Mouse (Mus musculus) hindbrain, embryonic 14.5 days (tissue): ENCODE measurements around the gene Cbs. TPM values are rescaled to one million over a fixed set of nuclear protein-coding genes. Genes with fewer than 3 reads are reported as not detected.

Experiments
- ATAC-seq: fragments of 200-750 bp; cut with Nextera tagmentation; 2 replicates; pipeline ENCODE4 v1.8.0; 2017; ENCODE audit warnings: moderate number of reproducible peaks, mild to moderate bottlenecking, moderate TSS enrichment, moderate library complexity; ENCODE audit not compliant: low FRiP score
- DNase-seq: peaks from one replicate; pipeline ENCODE4 v3.0.0-alpha.2; 2015; ENCODE audit warnings: low spot score
- H3K27ac ChIP-seq: fragments of 300-500 bp; sonication (generic); 2 replicates; pipeline ENCODE4 v1.5.1; 2014; ENCODE audit warnings: mild to moderate bottlenecking, moderate library complexity
- H3K27me3 ChIP-seq: fragments of 300-500 bp; sonication (generic); 2 replicates; pipeline ENCODE4 v1.6.1; 2014; ENCODE audit warnings: mild to moderate bottlenecking, low read length, mixed read lengths; ENCODE audit not compliant: control insufficient read depth, insufficient read depth
- H3K36me3 ChIP-seq: fragments of 300-500 bp; sonication (generic); replicated peaks from 2 replicates; pipeline ENCODE4 v1.6.1; 2014; ENCODE audit not compliant: control insufficient read depth, insufficient read depth
- H3K4me1 ChIP-seq: fragments of 300-500 bp; sonication (generic); replicated peaks from 2 replicates; pipeline ENCODE4 v1.6.1; 2014; ENCODE audit warnings: antibody characterized with exemption, low read length, mixed read lengths; ENCODE audit not compliant: control insufficient read depth, insufficient read depth
- H3K4me2 ChIP-seq: fragments of 300-500 bp; sonication (generic); replicated peaks from 2 replicates; pipeline ENCODE4 v1.6.1; 2014; ENCODE audit warnings: mild to moderate bottlenecking, moderate library complexity
- H3K4me3 ChIP-seq: fragments of 300-500 bp; sonication (generic); replicated peaks from 2 replicates; pipeline ENCODE4 v1.5.1; 2014; ENCODE audit warnings: mild to moderate bottlenecking, low read length
- H3K9ac ChIP-seq: fragments of 300-500 bp; sonication (generic); 2 replicates; pipeline ENCODE4 v1.6.1; 2014
- H3K9me3 ChIP-seq: fragments of 300-500 bp; sonication (generic); 2 replicates; pipeline ENCODE4 v1.6.1; 2016; ENCODE audit warnings: low read length; ENCODE audit not compliant: control insufficient read depth
- WGBS: fragments of 180-500 bp; shearing (Covaris S2); extraction: QIAGEN DNeasy Blood & Tissue Kit; methylation state at CpG from one replicate; pipeline ENCODE4 v1.1.7; 2014; 5-methylcytosine and 5-hydroxymethylcytosine counted together
- microRNA-seq: library from miRNA; unstranded; fragments of <30 nt; microRNA quantifications from one replicate; pipeline ENCODE4, GENCODE M21; 2016
- polyA plus RNA-seq: library from polyadenylated mRNA; unstranded; fragments of >200 nt; fragmentation: Nextera tagmentation; extraction: Ambion mirVana; gene quantifications from 2 replicates; pipeline ENCODE4 v1.2.1, GENCODE M21; 2014

Gene Cbs
- polyA plus RNA-seq, 1 experiment from 2014 or later: 6.7 TPM

DNA sequence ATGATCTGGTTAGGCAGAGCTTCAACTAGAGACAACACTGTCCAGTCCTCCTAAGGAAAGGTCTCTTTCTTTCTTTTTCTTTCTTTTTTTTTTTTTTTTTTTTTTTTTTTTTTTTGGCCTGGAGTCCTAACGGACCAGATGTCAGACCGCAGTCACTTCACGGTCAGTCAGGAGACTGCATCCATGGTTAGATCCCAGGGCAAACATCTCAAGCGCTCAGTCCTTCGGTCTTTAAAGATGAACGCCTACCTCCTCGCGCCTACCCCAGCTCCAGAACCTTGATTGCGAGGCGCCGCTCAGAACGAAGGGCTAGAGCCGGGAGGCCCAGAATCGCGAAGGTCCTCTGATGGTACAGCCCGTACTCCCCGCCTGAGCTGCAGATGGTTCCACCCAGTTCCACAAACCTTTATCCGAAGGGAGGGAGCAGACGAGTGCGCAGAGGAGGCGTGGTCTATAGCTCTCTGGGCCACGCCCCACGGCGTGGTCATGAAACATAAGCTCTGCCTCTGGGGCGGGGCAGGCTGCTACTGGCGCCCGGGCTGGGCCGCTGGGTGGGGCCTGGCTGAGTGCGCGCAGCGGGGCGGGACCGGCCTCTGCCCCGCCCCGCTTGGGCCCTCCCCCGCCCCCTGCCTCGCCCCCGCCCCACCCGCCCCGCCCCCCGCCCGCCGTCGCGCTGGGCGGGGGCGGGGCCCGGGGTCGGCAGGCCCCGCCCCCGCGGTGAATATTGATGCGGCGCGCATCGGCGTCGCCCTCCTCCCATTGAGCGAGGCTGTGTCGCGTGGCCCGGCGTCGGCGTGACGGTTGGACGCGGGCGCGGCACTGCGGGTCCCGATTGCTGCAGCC, 72.8 kb downstream of the Cbs start, which contains the start of gene Pknox1:
TSS of gene Pknox1 (plus strand) at position 720 of the 843 bp plus-strand sequence.
- Histone ChIP-seq H3K4me1 (peaks cover 37% of the 10 kb centered on the region), H3K9ac (peak within 1 kb of the TSS; percentile 91), H3K9me3 (no peaks in the 10 kb centered on the region), H3K4me3 (peak within 1 kb of the TSS; percentile 85), H3K36me3 (no peaks in the 10 kb centered on the region), H3K27ac (peak within 1 kb of the TSS; percentile 99), H3K27me3 (no peaks in the 10 kb centered on the region), H3K4me2 (peak within 1 kb of the TSS; percentile 65)
- DNase-seq (peak; percentile 100), ATAC-seq (peak; percentile 95)
- WGBS: under 1% methylated on average over 36 of the region's 72 CpGs

- peaks cover 33% of the 10 kb centered on the region for H3K4me1 ChIP-seq
- H3K36me3 ChIP-seq: no peaks in the 10 kb centered on the region
- ATAC-seq (no peak), DNase-seq (no peak)
- H3K27ac ChIP-seq: peak overlapping the region; percentile 87
- peak overlapping the region; percentile 30 for H3K4me3 ChIP-seq
- no peaks in the 10 kb centered on the region for H3K9me3 ChIP-seq
- WGBS: 17% methylated on average over 12 of the region's 12 CpGs
- peak overlapping the region; percentile 61 for H3K4me2 ChIP-seq
- peak overlapping the region; percentile 62 for H3K9ac ChIP-seq
- no peaks in the 10 kb centered on the region for H3K27me3 ChIP-seq
Observed at GRCm38 (mm10) chr17:31563632-31564014, 73.4 kb downstream of the Cbs start.

DNA sequence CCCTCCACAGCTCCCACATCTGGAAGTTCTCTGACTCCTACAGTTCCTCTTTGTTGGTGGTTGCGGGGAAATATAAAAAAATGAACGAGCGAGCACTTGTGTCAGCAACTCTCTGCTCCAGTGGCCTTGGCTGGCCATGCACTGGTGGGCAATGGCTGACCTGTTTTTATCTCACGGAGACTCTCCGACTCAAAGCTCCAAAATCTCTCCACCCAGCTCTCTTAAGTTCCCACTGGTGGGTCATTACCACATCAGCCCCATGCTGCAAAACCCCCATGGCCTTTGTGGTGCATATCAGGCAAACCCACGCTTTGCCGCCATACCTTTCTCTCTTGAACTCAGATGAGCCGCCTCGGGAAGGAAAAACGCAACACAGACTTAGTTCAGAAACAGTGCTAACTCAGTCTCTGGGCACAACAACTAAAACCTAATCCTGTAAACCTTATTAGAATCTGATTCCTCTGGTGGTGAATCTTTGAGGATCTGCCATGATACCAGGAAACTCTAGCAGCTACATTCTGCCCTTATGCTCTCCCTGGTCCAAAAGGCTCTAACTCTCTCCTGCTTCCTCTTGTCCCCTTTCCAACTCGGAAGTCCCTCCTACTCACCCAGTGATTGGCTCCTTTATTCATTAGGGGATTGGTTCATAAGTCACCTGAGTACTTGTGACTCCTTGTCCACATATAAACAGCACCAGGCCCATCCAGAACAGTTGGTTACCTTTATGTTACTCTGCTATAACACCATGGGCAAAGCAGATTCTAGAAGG, 77.8 kb downstream of the Cbs start:
- no peak for ATAC-seq
- no peak overlapping the region for H3K27ac ChIP-seq
- H3K9ac ChIP-seq: no peak overlapping the region
- H3K4me1 ChIP-seq: peaks cover 20% of the 10 kb centered on the region
- no peaks in the 10 kb centered on the region for H3K36me3 ChIP-seq
- H3K27me3 ChIP-seq: no peaks in the 10 kb centered on the region
- no peak overlapping the region for H3K4me3 ChIP-seq
- no peak overlapping the region for H3K4me2 ChIP-seq
- DNase-seq: no peak
- 90% methylated on average over 11 of the region's 11 CpGs for WGBS
- H3K9me3 ChIP-seq: no peaks in the 10 kb centered on the region

Small RNA genes within 50 kb of the gene (microRNA-seq; reads per million reads assigned to microRNA genes)
- gene Gm24970: not detected

Other genes starting within 250 kb of the Cbs start
- 29.5 and 30.9 TPM in 2 replicates for gene Wdr4, start 117.3 kb downstream of the Cbs start, polyA plus RNA-seq
- gene Ndufv3, start 117.1 kb downstream of the Cbs start, polyA plus RNA-seq: 441 and 514 TPM in 2 replicates
- 47.3 and 47.5 TPM in 2 replicates for gene Pknox1, start 72.5 kb downstream of the Cbs start, polyA plus RNA-seq
- gene U2af1, start 21.7 kb upstream of the Cbs start, polyA plus RNA-seq: 92.9 and 105 TPM in 2 replicates
- 0.20 and 0.30 TPM in 2 replicates for gene Cryaa, start 40.6 kb upstream of the Cbs start, polyA plus RNA-seq
- 17.0 and 20.5 TPM in 2 replicates for gene Sik1, start 218.6 kb upstream of the Cbs start, polyA plus RNA-seq